Mouse (Mus musculus) cerebellum, postnatal 36 days (tissue): ENCODE measurements around the gene Rgs12.

Experiments used
- DNase-seq, 2 experiments: peaks; one replicate each; pipeline ENCODE4 v3.0.0; 2021 to 2022; ENCODE audit warnings: mixed read lengths in 2 of 2

Rgs12 gene

DNA sequence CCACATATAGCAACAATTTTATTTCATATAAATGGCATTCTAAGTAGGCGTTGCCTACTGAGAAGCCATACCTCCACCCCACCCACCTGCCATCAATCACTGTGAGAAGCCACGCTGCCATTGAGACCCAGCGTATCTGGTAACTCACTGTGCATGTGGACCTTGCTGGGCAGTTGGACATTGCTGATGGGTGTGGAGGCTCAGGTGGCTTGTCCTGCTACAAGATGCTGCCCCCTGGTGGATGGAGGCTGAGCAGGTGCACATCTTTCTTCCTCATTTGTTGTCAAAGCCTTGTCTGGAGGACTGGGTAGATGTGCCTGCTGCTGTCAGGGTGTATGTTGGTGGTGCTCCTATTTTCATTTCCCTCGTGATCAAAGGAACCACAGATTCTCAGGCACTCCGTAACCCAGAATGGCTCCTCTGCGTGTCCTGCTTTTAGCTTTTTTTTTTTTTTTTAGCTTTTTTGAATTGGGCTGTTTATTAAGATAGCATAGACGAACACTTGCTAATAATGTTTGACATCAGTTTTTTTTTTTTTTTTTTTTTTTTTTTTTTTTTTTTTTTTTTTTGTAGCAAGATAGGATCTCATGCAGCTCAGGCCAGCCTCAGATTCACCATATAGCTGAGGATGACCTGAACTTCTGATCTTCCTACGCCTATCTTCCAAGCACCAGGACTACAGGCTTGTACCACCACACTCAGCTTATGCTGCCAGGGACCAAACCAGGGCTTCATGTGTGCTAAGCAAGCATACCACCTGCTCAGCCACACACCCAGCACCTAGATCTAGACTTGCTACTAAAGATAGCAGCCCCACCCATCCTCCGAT is 139.8 kb downstream of the Rgs12 start:
- peak; percentile 73 to 75 for DNase-seq
